8 mouse cellular contexts compared by ENCODE assay signal in genomic region chr19:8898576-8898975, GRCm38 (mm10). TPM values are rescaled to one million over a fixed set of nuclear protein-coding genes. Genes with fewer than 3 reads are reported as not detected.
DNase-seq lines count a peak whose midpoint lies in the region; ATAC-seq lines count a peak whose summit lies in the region.

No protein-coding gene starts in this region.

- ATAC-seq in heart, embryonic 15.5 days (replicated peaks; ENCODE audit: insufficient number of reproducible peaks, insufficient read depth, low FRiP score, low read depth): no peak
- no peak for ATAC-seq in forebrain, embryonic 11.5 days (replicated peaks; ENCODE audit: low FRiP score)
- ATAC-seq in liver, embryonic 16.5 days (ENCODE audit: low read depth): no peak

- no peak for DNase-seq in heart, adult 9 months (ENCODE audit: low spot score in 2 of 2)
- DNase-seq in CD4-positive, CD25-positive, alpha-beta regulatory T cell, adult 2 months (ENCODE audit: low read depth, low spot score): peak; percentile 49
- no peak for DNase-seq in forebrain, embryonic 11.5 days (ENCODE audit: low spot score)
- no peak for DNase-seq in layer of hippocampus, postnatal 36 days
- no peak for DNase-seq in natural killer cell, adult 2 months (ENCODE audit: low spot score in 2 of 2)
- no peak for DNase-seq in lung, postnatal 4 days

- no peaks in the 10 kb centered on the region for H3K9me3 ChIP-seq in heart, embryonic 15.5 days (replicated peaks)
- H3K9me3 ChIP-seq in forebrain, embryonic 11.5 days (ENCODE audit: control insufficient read depth, low read length): no peaks in the 10 kb centered on the region
- no peaks in the 10 kb centered on the region for H3K9me3 ChIP-seq in liver, embryonic 16.5 days (replicated peaks; ENCODE audit: control insufficient read depth, low read length)

- H3K4me1 ChIP-seq in heart, embryonic 15.5 days (replicated peaks): peaks cover 34% of the 10 kb centered on the region
- H3K4me1 ChIP-seq in forebrain, embryonic 11.5 days (replicated peaks; ENCODE audit: control insufficient read depth, insufficient read depth, low read length): peaks cover 11% of the 10 kb centered on the region
- peaks cover 31% of the 10 kb centered on the region for H3K4me1 ChIP-seq in liver, embryonic 16.5 days (ENCODE audit: control insufficient read depth, low read depth, low read length)

- H3K4me2 ChIP-seq in heart, embryonic 15.5 days: peak overlapping the region; percentile 76
- H3K4me2 ChIP-seq in forebrain, embryonic 11.5 days (ENCODE audit: low read depth, low read length, severe bottlenecking): peak overlapping the region; percentile 89
- H3K4me2 ChIP-seq in liver, embryonic 16.5 days (ENCODE audit: low read depth, low read length): peak overlapping the region; percentile 88

- H3K36me3 ChIP-seq in heart, embryonic 15.5 days: peaks cover 34% of the 10 kb centered on the region
- H3K36me3 ChIP-seq in forebrain, embryonic 11.5 days (ENCODE audit: control insufficient read depth, insufficient read depth, low read length): peaks cover 2% of the 10 kb centered on the region; the same call in 1 of the 2 replicates
- H3K36me3 ChIP-seq in liver, embryonic 16.5 days (ENCODE audit: control insufficient read depth, insufficient read depth): peaks cover 20% of the 10 kb centered on the region

- 4% methylated on average over 13 of the region's 13 CpGs for WGBS in heart, embryonic 15.5 days
- WGBS in forebrain, embryonic 11.5 days: 15% methylated on average over 13 of the region's 13 CpGs
- 2% methylated on average over 13 of the region's 13 CpGs for WGBS in liver, embryonic 16.5 days (ENCODE audit: insufficient replicate concordance)

- H3K4me3 ChIP-seq in heart, embryonic 15.5 days: peak overlapping the region; percentile 88
- peak overlapping the region; percentile 97 for H3K4me3 ChIP-seq in forebrain, embryonic 11.5 days (ENCODE audit: low read depth, low read length)
- H3K4me3 ChIP-seq in liver, embryonic 16.5 days (ENCODE audit: low read depth, low read length): peak overlapping the region; percentile 95

- H3K9ac ChIP-seq in heart, embryonic 15.5 days: peak overlapping the region; percentile 92
- H3K9ac ChIP-seq in forebrain, embryonic 11.5 days (ENCODE audit: low read length): peak overlapping the region; percentile 79
- H3K9ac ChIP-seq in liver, embryonic 16.5 days (ENCODE audit: low read depth, low read length): peak overlapping the region; percentile 98

- no peaks in the 10 kb centered on the region for H3K27me3 ChIP-seq in heart, embryonic 15.5 days
- no peaks in the 10 kb centered on the region for H3K27me3 ChIP-seq in forebrain, embryonic 11.5 days (ENCODE audit: control insufficient read depth, insufficient read depth, low read length)
- no peaks in the 10 kb centered on the region for H3K27me3 ChIP-seq in liver, embryonic 16.5 days (ENCODE audit: control insufficient read depth, insufficient read depth, low read depth, low read length)

- peak overlapping the region; percentile 89 for H3K27ac ChIP-seq in heart, embryonic 15.5 days
- H3K27ac ChIP-seq in forebrain, embryonic 11.5 days (ENCODE audit: low read depth, low read length): no peak overlapping the region
- H3K27ac ChIP-seq in liver, embryonic 16.5 days (ENCODE audit: low read length): peak overlapping the region; percentile 92

RNA-seq across cellular contexts. Expression of gene Ganab, which starts 0.7 kb away (rescaled TPM):
- polyA plus RNA-seq in heart, embryonic 15.5 days (2015; fragmentation: Nextera tagmentation; extraction: Ambion mirVana): 50.0 and 67.9 TPM in 2 replicates
- polyA plus RNA-seq in forebrain, embryonic 11.5 days (2014; fragmentation: Nextera tagmentation; extraction: Ambion mirVana): 119 and 120 TPM in 2 replicates
- polyA plus RNA-seq in liver, embryonic 16.5 days (2015; fragmentation: Nextera tagmentation; extraction: Ambion mirVana): 50.3 and 50.8 TPM in 2 replicates
- 100 to 1,000 TPM; 111 to 118 TPM for total RNA-seq in layer of hippocampus, postnatal 36 days (2021)

RNA-seq across cellular contexts. Expression of gene Ints5, which starts 5.8 kb away (rescaled TPM):
- polyA plus RNA-seq in heart, embryonic 15.5 days (2015; fragmentation: Nextera tagmentation; extraction: Ambion mirVana): 21.2 and 29.4 TPM in 2 replicates
- 47.7 and 50.9 TPM in 2 replicates for polyA plus RNA-seq in forebrain, embryonic 11.5 days (2014; fragmentation: Nextera tagmentation; extraction: Ambion mirVana)
- polyA plus RNA-seq in liver, embryonic 16.5 days (2015; fragmentation: Nextera tagmentation; extraction: Ambion mirVana): 18.3 and 21.1 TPM in 2 replicates
- total RNA-seq in layer of hippocampus, postnatal 36 days (2021): 10 to 100 TPM; 25.2 to 26.3 TPM

RNA-seq across cellular contexts. Expression of gene Gm49416, which starts 9.8 kb away (rescaled TPM):
- not detected in 2 replicates for polyA plus RNA-seq in heart, embryonic 15.5 days (2015; fragmentation: Nextera tagmentation; extraction: Ambion mirVana)
- not detected in 2 replicates for polyA plus RNA-seq in forebrain, embryonic 11.5 days (2014; fragmentation: Nextera tagmentation; extraction: Ambion mirVana)
- not detected in 2 replicates for polyA plus RNA-seq in liver, embryonic 16.5 days (2015; fragmentation: Nextera tagmentation; extraction: Ambion mirVana)
- 1 to 10 TPM in 1 of 2 experiments, under 1 TPM in 1; 0.99 to 2.3 TPM for total RNA-seq in layer of hippocampus, postnatal 36 days (2021)

RNA-seq across cellular contexts. Expression of gene 1810009A15Rik, which starts 9.9 kb away (rescaled TPM):
- polyA plus RNA-seq in heart, embryonic 15.5 days (2015; fragmentation: Nextera tagmentation; extraction: Ambion mirVana): 44.7 and 51.9 TPM in 2 replicates
- 124 and 131 TPM in 2 replicates for polyA plus RNA-seq in forebrain, embryonic 11.5 days (2014; fragmentation: Nextera tagmentation; extraction: Ambion mirVana)
- polyA plus RNA-seq in liver, embryonic 16.5 days (2015; fragmentation: Nextera tagmentation; extraction: Ambion mirVana): 38.6 and 43.2 TPM in 2 replicates
- total RNA-seq in layer of hippocampus, postnatal 36 days (2021): 10 to 100 TPM; 20.7 to 23.2 TPM

RNA-seq across cellular contexts. Expression of gene Gm49403, which starts 14.8 kb away (rescaled TPM):
- not detected in 2 replicates for polyA plus RNA-seq in heart, embryonic 15.5 days (2015; fragmentation: Nextera tagmentation; extraction: Ambion mirVana)
- not detected in 2 replicates for polyA plus RNA-seq in forebrain, embryonic 11.5 days (2014; fragmentation: Nextera tagmentation; extraction: Ambion mirVana)
- not detected in 2 replicates for polyA plus RNA-seq in liver, embryonic 16.5 days (2015; fragmentation: Nextera tagmentation; extraction: Ambion mirVana)
- total RNA-seq in layer of hippocampus, postnatal 36 days (2021): not detected
